Mouse (Mus musculus) limb, embryonic 15.5 days (tissue): ENCODE data around the gene Rsph1. TPM values are rescaled to one million over a fixed set of nuclear protein-coding genes. Genes with fewer than 3 reads are reported as not detected.

Experiments used
- ATAC-seq: fragments of 200-750 bp; cut with Nextera tagmentation; 2 replicates; pipeline ENCODE4 v1.8.0; 2017; ENCODE audit warnings: low read depth, moderate TSS enrichment; ENCODE audit not compliant: insufficient number of reproducible peaks, low FRiP score, low TSS enrichment
- H3K27ac ChIP-seq: fragments of 300-500 bp; sonication (generic); 2 replicates; pipeline ENCODE4 v1.5.1; 2015; ENCODE audit warnings: moderate library complexity, mild to moderate bottlenecking, inconsistent platforms
- H3K27me3 ChIP-seq: fragments of 300-500 bp; sonication (generic); 2 replicates; pipeline ENCODE4 v1.6.1; 2015; ENCODE audit warnings: inconsistent platforms
- H3K36me3 ChIP-seq: fragments of 300-500 bp; sonication (generic); 2 replicates; pipeline ENCODE4 v1.6.1; 2015; ENCODE audit warnings: inconsistent platforms
- H3K4me1 ChIP-seq: fragments of 300-500 bp; sonication (generic); 2 replicates; pipeline ENCODE4 v1.6.1; 2015; ENCODE audit warnings: inconsistent platforms
- H3K4me2 ChIP-seq: fragments of 300-500 bp; sonication (generic); 2 replicates; pipeline ENCODE4 v1.6.1; 2015; ENCODE audit warnings: mild to moderate bottlenecking, inconsistent platforms
- H3K4me3 ChIP-seq: fragments of 300-500 bp; sonication (generic); 2 replicates; pipeline ENCODE4 v1.5.1; 2015; ENCODE audit warnings: mild to moderate bottlenecking, inconsistent platforms
- H3K9ac ChIP-seq: fragments of 300-500 bp; sonication (generic); 2 replicates; pipeline ENCODE4 v1.6.1; 2015; ENCODE audit warnings: inconsistent platforms
- H3K9me3 ChIP-seq: fragments of 300-500 bp; sonication (generic); 2 replicates; pipeline ENCODE4 v1.6.1; 2016; ENCODE audit warnings: inconsistent platforms
- WGBS: fragments of 180-500 bp; shearing (Covaris S2); methylation state at CpG from one replicate; pipeline ENCODE4 v1.1.7; 2015; 5-methylcytosine and 5-hydroxymethylcytosine counted together
- polyA plus RNA-seq: library from polyadenylated mRNA; unstranded; fragments of >200 nt; fragmentation: Nextera tagmentation; extraction: Ambion mirVana; gene quantifications from 2 replicates; pipeline ENCODE4 v1.2.1, GENCODE M21; 2015

The Rsph1 gene
- polyA plus RNA-seq, 1 experiment from 2014 or later: 0.70 TPM

DNA sequence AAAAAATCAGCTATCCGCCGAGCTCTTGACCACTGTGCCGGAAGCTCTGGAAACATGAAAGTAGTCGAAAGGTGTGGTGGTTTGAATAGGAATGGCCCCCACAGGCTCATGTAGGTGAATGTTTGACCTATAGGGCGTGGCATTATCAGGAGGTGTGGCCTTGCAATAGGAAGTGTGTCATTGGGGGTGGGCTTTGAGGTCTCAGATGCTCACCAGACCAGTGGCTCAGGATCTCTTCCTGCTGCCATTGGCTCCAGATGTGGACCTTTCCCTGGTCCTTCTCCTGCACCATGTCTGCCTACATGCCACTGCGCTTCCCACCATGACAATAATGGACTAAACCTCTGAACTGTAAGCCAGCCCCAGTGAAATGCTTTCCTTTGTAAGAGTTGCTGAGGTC, 65.3 kb downstream of the Rsph1 start:
- no peaks in the 10 kb centered on the region for H3K36me3 ChIP-seq
- H3K9me3 ChIP-seq: no peaks in the 10 kb centered on the region
- H3K4me3 ChIP-seq: no peak overlapping the region
- H3K4me1 ChIP-seq: 0 out of 2 replicates have a peak, but pooled peaks cover 3% of the 10 kb centered on the region
- H3K27ac ChIP-seq: no peak overlapping the region
- H3K4me2 ChIP-seq: no peak overlapping the region
- 82% methylated on average over 6 of the region's 6 CpGs for WGBS
- no peaks in the 10 kb centered on the region for H3K27me3 ChIP-seq
- ATAC-seq: no peak
- no peak overlapping the region for H3K9ac ChIP-seq

DNA sequence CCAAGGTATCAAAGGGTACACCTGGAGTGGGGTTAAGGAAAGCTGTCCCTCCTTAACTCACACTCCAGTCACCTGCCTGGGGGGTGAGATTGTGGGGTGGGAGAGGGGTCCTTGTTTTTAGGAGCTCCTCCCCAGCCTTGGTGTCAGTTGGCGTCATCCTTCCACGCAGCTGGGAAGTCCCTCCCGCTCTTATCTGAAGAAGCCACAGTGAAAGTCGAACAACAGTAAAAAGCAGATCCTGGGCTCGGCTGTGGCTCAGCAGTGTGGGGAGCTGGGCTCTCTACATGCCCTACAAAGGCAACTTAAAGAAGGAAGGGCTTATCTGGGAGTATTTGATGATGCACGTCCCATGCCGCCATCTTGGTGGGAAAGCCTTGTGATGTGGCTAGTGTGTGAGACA, 66.9 kb downstream of the Rsph1 start:
- Histone ChIP-seq H3K4me1 (no peaks in the 10 kb centered on the region), H3K27me3 (no peaks in the 10 kb centered on the region), H3K9ac (no peak overlapping the region), H3K9me3 (no peaks in the 10 kb centered on the region), H3K4me2 (no peak overlapping the region), H3K27ac (no peak overlapping the region), H3K36me3 (no peaks in the 10 kb centered on the region), H3K4me3 (no peak overlapping the region)
- 89% methylated on average over 7 of the region's 7 CpGs for WGBS
- ATAC-seq: no peak

DNA sequence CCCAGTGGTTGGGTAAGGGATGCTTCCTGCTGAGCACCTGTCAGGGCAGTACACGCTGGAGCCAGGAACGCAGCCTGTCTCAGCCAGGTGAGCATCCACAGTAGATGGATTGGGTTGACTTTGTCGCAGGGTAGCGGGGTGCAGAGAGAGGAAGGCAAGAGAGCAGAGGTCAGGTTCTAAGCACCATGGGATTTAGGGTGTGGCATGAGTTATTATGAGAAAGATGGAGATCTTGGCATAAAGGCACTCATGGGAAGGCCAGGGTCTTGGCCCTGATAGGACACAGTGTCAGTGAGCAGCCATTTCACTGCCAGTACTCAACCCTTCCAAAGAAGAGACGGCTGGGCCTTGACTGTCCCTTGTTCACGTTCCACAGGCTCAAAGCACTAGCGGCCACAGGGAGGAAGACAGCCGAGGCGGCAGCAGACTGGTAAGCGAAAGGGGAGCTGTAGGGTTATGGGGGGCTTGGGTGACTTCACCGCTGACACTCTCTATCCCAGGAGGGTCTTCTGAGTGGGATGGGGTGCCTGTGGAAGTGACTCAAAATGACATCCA, 67.7 kb downstream of the Rsph1 start:
- H3K27me3 ChIP-seq: no peaks in the 10 kb centered on the region
- no peak overlapping the region for H3K4me3 ChIP-seq
- 88% methylated on average over 11 of the region's 11 CpGs for whole genome bisulfite sequencing
- no peak overlapping the region for H3K4me2 ChIP-seq
- no peaks in the 10 kb centered on the region for H3K36me3 ChIP-seq
- ATAC-seq: no peak
- no peaks in the 10 kb centered on the region for H3K9me3 ChIP-seq
- H3K4me1 ChIP-seq: no peaks in the 10 kb centered on the region
- no peak overlapping the region for H3K9ac ChIP-seq
- no peak overlapping the region for H3K27ac ChIP-seq

- Histone ChIP-seq H3K4me2 (no peak overlapping the region), H3K9me3 (no peaks in the 10 kb centered on the region), H3K4me3 (no peak overlapping the region), H3K9ac (no peak overlapping the region), H3K27me3 (no peaks in the 10 kb centered on the region), H3K4me1 (no peaks in the 10 kb centered on the region), H3K27ac (no peak overlapping the region), H3K36me3 (no peaks in the 10 kb centered on the region)
- no peak for ATAC-seq
- WGBS: 77% methylated on average over 8 of the region's 8 CpGs
Observed at GRCm38 (mm10) chr17:31208654-31209053, 68.5 kb downstream of the Rsph1 start.

GRCm38 (mm10) chr17:31207771-31208334, 69.3 kb downstream of the Rsph1 start, which contains the start of gene Ubash3a:
Gene Ubash3a (plus strand): TSS chr17:31207873.
- H3K36me3 ChIP-seq: no peaks in the 10 kb centered on the region
- 72% methylated on average over 12 of the region's 12 CpGs for WGBS
- no peak within 1 kb of the TSS for H3K27ac ChIP-seq
- H3K27me3 ChIP-seq: no peaks in the 10 kb centered on the region
- no peaks in the 10 kb centered on the region for H3K4me1 ChIP-seq
- H3K4me3 ChIP-seq: no peak within 1 kb of the TSS
- no peak within 1 kb of the TSS for H3K4me2 ChIP-seq
- no peak within 1 kb of the TSS for H3K9ac ChIP-seq
- no peak for ATAC-seq
- H3K9me3 ChIP-seq: no peaks in the 10 kb centered on the region

Other genes starting within 250 kb of the Rsph1 start
- gene Abcg1, start 219.7 kb downstream of the Rsph1 start, polyA plus RNA-seq: 8.6 and 9.2 TPM in 2 replicates
- gene Tff3, start 147.7 kb downstream of the Rsph1 start, polyA plus RNA-seq: 0.35 TPM in 1 of 2 replicates, not detected in the other
- not detected in 2 replicates for gene Tff2, start 133.1 kb downstream of the Rsph1 start, polyA plus RNA-seq
- gene Tff1, start 112.1 kb downstream of the Rsph1 start, polyA plus RNA-seq: not detected in 2 replicates
- gene Tmprss3, start 78.4 kb downstream of the Rsph1 start, polyA plus RNA-seq: 0.06 TPM in 1 of 2 replicates, not detected in the other
- 0.32 and 0.82 TPM in 2 replicates for gene Ubash3a, start 69.5 kb downstream of the Rsph1 start, polyA plus RNA-seq
- 3.3 and 4.0 TPM in 2 replicates for gene Slc37a1, start 9.4 kb upstream of the Rsph1 start, polyA plus RNA-seq
- gene Pde9a, start 108.8 kb upstream of the Rsph1 start, polyA plus RNA-seq: 23.4 and 23.9 TPM in 2 replicates
- gene Wdr4, start 242.6 kb upstream of the Rsph1 start, polyA plus RNA-seq: 33.8 and 35.2 TPM in 2 replicates
- gene Ndufv3, start 242.7 kb upstream of the Rsph1 start, polyA plus RNA-seq: 251 and 280 TPM in 2 replicates